Mouse (Mus musculus) embryonic facial prominence, embryonic 10.5 days (tissue): ENCODE measurements around the gene Rsph4a. TPM values are rescaled to one million over a fixed set of nuclear protein-coding genes. Genes with fewer than 3 reads are reported as not detected.
"Not testable (repeated sequence)": the region's sequence is repeated elsewhere in the genome, so short reads cannot be mapped to it uniquely, and the experiment has no call there.

Experiments used
- DNase-seq: peaks from one replicate; pipeline ENCODE4 v3.0.0-alpha.2; 2017; ENCODE audit warnings: low spot score
- H3K27ac ChIP-seq: fragments of 300-500 bp; sonication (generic); replicated peaks from 2 replicates; pipeline ENCODE4 v1.5.1; 2016; ENCODE audit warnings: mild to moderate bottlenecking
- H3K27me3 ChIP-seq: fragments of 300-500 bp; sonication (generic); replicated peaks from 2 replicates; pipeline ENCODE4 v1.6.1; 2016; ENCODE audit warnings: low read depth, mild to moderate bottlenecking; ENCODE audit not compliant: poor library complexity, severe bottlenecking
- H3K36me3 ChIP-seq: fragments of 300-500 bp; sonication (generic); replicated peaks from 2 replicates; pipeline ENCODE4 v1.6.1; 2016; ENCODE audit warnings: mild to moderate bottlenecking, moderate library complexity
- H3K4me1 ChIP-seq: fragments of 300-500 bp; sonication (generic); 2 replicates; pipeline ENCODE4 v1.6.1; 2016
- H3K4me3 ChIP-seq: fragments of 300-500 bp; sonication (generic); 2 replicates; pipeline ENCODE4 v1.5.1; 2016; ENCODE audit warnings: mild to moderate bottlenecking, moderate library complexity
- H3K9me3 ChIP-seq: fragments of 300-500 bp; sonication (generic); 2 replicates; pipeline ENCODE4 v1.6.1; 2016; ENCODE audit warnings: mild to moderate bottlenecking
- whole genome bisulfite sequencing: fragments of 180-500 bp; shearing (Covaris S2); methylation state at CpG from one replicate; pipeline ENCODE4 v1.1.7; 2016; 5-methylcytosine and 5-hydroxymethylcytosine counted together
- polyA plus RNA-seq: library from polyadenylated mRNA; unstranded; fragments of >200 nt; fragmentation: Nextera tagmentation; extraction: Ambion mirVana; gene quantifications from 2 replicates; pipeline ENCODE4 v1.2.1, GENCODE M21; 2016

The Rsph4a gene
- 0.04 and 0.07 TPM in 2 replicates for polyA plus RNA-seq

GRCm38 (mm10) chr10:33904530-33905481 is at the start of gene Rsph4a:
Gene Rsph4a, plus strand, starts transcription at chr10:33905111.
- no peaks in the 10 kb centered on the region for H3K36me3 ChIP-seq
- WGBS = 7% methylated on average over 17 of the region's 17 CpGs

GRCm38 (mm10) chr10:33857421-33857820 is 47.5 kb upstream of the Rsph4a start, which contains the start of gene Sult3a1:
Gene Sult3a1, plus strand, starts transcription at chr10:33857721.
- Histone ChIP-seq H3K27ac (no peak within 1 kb of the TSS), H3K9me3 (no peaks in the 10 kb centered on the region), H3K36me3 (no peaks in the 10 kb centered on the region), H3K4me3 (no peak within 1 kb of the TSS), H3K4me1 (no peaks in the 10 kb centered on the region), H3K27me3 (no peaks in the 10 kb centered on the region)
- no peak for DNase-seq

More at GRCm38 (mm10) chr10:33904530-33905481, at the start of gene Rsph4a:
- no peak within 1 kb of the TSS for H3K27ac ChIP-seq
- peak within 1 kb of the TSS; percentile 56 for H3K4me3 ChIP-seq
- DNase-seq = peak; percentile 70
- peaks cover 11% of the 10 kb centered on the region for H3K4me1 ChIP-seq
- H3K9me3 ChIP-seq = no peaks in the 10 kb centered on the region
- H3K27me3 ChIP-seq = no peaks in the 10 kb centered on the region

DNA sequence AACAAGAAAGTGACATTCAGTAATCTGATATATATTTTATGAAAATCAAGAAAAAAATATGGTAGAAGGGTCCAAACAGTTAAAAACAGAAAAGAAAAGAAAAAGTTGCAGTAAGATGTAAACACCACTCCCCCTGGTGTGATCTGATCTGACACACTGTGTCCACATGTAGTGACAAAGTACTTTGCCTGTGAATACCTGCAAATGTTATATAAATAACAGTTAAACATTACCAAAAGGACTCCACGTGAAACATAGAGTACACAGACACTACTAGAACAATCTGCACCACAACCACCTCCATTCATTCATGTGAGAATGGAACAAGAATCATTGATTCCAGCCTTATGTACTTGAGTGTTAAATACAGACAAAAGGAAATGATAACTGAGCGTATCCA is 38.9 kb upstream of the Rsph4a start:
- Histone ChIP-seq H3K27me3 (no peaks in the 10 kb centered on the region), H3K4me1 (no peaks in the 10 kb centered on the region), H3K36me3 (no peaks in the 10 kb centered on the region), H3K9me3 (no peaks in the 10 kb centered on the region), H3K4me3 (no peak overlapping the region), H3K27ac (no peak overlapping the region)
- 82% methylated on average over 2 of the region's 2 CpGs for WGBS
- DNase-seq = no peak

DNA sequence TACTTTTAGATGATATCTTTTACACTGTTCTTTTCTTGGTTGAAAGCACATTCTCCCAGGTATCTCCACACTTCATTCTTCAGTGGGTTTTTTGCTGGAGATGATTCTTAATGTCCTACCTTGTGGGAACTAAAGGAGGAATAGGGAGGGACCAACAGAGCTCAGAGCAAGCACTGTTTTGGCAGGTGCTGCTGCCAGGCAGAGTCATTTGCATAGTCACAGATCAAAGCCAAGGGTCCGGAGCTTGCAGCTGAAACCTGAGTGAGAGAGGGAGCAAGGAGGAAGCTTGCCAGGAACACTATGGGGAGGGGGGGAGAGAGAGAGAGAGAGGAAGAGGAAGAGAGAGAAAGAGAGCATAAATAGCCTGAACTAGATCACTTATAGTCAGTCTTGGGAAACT is 34.5 kb upstream of the Rsph4a start:
- DNase-seq = no peak
- H3K4me3 ChIP-seq = no peak overlapping the region
- WGBS = 20% methylated on average over 1 of the region's 1 CpGs

DNA sequence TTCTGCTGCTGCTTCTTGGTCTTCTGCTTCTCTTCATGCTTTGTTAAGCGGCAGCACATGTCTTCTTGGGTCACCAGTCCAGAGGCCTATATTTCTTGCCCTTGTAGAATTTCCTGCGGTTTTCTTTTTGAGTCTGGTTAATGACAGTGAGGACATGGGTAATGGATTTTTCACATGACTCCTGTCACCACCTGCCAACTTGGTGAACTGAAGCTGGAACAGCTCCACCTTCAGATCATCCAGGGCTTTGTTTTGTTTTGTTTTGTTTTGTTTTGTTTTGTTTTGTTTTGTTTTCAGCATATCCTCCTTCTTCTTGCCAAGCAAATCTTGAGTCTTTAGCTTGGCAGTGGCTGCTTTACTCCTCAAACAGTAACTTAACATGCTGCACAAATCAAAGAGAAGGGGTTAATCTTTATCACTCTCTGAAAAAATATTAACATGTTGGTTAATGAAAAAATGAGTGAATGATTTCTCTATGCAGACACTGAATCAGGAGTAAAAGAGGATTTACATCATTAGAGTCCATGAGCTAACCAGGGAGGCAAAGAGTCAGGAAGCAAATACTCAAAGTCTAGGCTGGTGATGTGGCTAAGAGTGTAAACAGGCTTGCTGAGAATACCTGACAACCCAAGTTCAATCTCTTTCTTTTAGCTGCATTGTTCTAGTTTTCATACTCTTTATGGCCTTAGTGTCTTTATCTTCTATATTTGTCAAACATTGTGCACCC is 32.1 kb upstream of the Rsph4a start:
- 87% methylated on average over 2 of the region's 2 CpGs for WGBS
- H3K27ac ChIP-seq = no peak overlapping the region

More for the DNA sequence above, 34.5 kb upstream of the Rsph4a start:
- Histone ChIP-seq H3K36me3 (no peaks in the 10 kb centered on the region), H3K4me1 (no peaks in the 10 kb centered on the region), H3K27ac (no peak overlapping the region), H3K9me3 (no peaks in the 10 kb centered on the region), H3K27me3 (no peaks in the 10 kb centered on the region)

DNA sequence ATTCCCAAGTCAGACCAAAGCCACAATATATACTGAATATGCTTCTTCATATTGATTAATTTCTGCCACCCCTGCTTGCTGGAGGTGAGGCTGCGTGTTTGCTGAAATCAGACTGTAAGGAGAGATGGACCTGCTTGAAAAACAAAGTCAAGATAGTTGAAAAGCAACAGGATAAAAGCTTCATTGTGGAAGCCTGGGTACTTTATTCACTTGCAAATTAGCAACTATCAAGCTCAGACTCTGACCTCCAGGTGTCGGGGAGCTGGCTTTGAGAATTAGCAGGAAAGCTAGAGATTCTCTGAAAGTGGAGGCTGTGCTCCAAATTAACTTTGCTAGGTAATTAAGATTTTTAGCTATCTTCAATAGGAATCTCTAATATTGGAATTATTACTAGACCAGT is 22.5 kb upstream of the Rsph4a start:
- not testable (repeated sequence) for H3K4me1 ChIP-seq, H3K9me3 ChIP-seq, DNase-seq, H3K36me3 ChIP-seq, H3K27ac ChIP-seq, H3K4me3 ChIP-seq, H3K27me3 ChIP-seq
- 85% methylated on average over 2 of the region's 2 CpGs for WGBS

More for the DNA sequence above, 32.1 kb upstream of the Rsph4a start:
- H3K4me3 ChIP-seq = no peak overlapping the region
- no peaks in the 10 kb centered on the region for H3K4me1 ChIP-seq
- H3K36me3 ChIP-seq = no peaks in the 10 kb centered on the region
- H3K9me3 ChIP-seq = no peaks in the 10 kb centered on the region
- DNase-seq = no peak
- H3K27me3 ChIP-seq = no peaks in the 10 kb centered on the region

- H3K27me3 ChIP-seq, H3K27ac ChIP-seq, H3K36me3 ChIP-seq, H3K4me3 ChIP-seq, DNase-seq, H3K9me3 ChIP-seq: not testable (repeated sequence)
- H3K4me1 ChIP-seq = peaks cover 11% of the 10 kb centered on the region
- WGBS = 87% methylated on average over 1 of the region's 1 CpGs
Observed at GRCm38 (mm10) chr10:33901520-33901919, 3.4 kb upstream of the Rsph4a start.

DNA sequence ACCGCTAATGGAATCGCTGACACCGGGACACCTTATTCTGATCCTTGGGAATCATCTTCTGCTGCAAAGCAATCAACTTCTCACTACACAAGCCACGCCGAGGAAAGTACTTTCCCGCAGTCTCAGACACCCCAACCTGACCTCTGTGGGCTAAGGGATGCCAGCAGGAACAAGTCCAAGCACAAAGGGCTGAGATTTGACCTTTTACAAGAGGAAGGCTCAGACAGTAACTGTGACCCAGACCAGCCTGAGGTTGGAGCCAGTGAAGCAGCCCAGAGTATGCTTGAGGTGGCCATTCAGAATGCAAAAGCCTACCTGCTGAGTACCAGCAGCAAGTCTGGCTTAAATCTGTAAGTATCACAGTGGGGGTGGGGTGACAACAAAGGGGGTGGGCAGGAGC is 578 bp downstream of the Rsph4a start:
- H3K4me1 ChIP-seq = peaks cover 11% of the 10 kb centered on the region
- no peak for DNase-seq
- H3K9me3 ChIP-seq = no peaks in the 10 kb centered on the region
- no peaks in the 10 kb centered on the region for H3K36me3 ChIP-seq
- 5% methylated on average over 6 of the region's 6 CpGs for WGBS
- no peak overlapping the region for H3K27ac ChIP-seq
- peak overlapping the region; percentile 56 for H3K4me3 ChIP-seq
- no peaks in the 10 kb centered on the region for H3K27me3 ChIP-seq

- no peaks in the 10 kb centered on the region for H3K27me3 ChIP-seq
- no peaks in the 10 kb centered on the region for H3K4me1 ChIP-seq
- no peaks in the 10 kb centered on the region for H3K9me3 ChIP-seq
- peaks cover 90% of the 10 kb centered on the region for H3K36me3 ChIP-seq
- H3K4me3 ChIP-seq = no peak overlapping the region
- no peak for DNase-seq
- no peak overlapping the region for H3K27ac ChIP-seq
Observed at GRCm38 (mm10) chr10:33940702-33941101, 35.8 kb downstream of the Rsph4a start.

DNA sequence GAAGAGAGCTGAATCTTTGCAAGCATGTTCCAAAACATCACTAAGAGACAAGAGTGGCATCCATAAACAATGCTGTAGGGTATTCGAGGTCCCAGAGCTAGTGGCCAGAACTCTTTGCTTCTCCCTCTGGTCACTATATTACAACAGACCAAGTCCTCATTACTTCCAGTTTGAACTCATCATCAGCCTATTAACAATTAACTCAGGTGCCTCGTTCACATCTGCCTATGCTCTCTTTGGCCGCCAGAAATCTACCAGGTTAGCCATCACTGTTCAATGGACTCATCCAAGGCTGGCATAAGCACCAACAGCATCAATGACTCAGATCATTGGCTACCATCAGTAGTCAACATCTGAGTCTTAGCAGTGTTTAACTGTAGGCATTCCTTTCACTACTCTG is 40.5 kb downstream of the Rsph4a start:
- Histone ChIP-seq H3K27me3 (no peaks in the 10 kb centered on the region), H3K4me1 (peaks cover 9% of the 10 kb centered on the region), H3K27ac (no peak overlapping the region), H3K4me3 (no peak overlapping the region), H3K9me3 (no peaks in the 10 kb centered on the region), H3K36me3 (peaks cover 71% of the 10 kb centered on the region)
- WGBS = 89% methylated on average over 3 of the region's 3 CpGs
- DNase-seq = no peak

- Histone ChIP-seq H3K27me3 (no peaks in the 10 kb centered on the region), H3K27ac (no peak overlapping the region), H3K36me3 (peaks cover 62% of the 10 kb centered on the region), H3K9me3 (no peaks in the 10 kb centered on the region), H3K4me1 (peaks cover 9% of the 10 kb centered on the region), H3K4me3 (no peak overlapping the region)
- no peak for DNase-seq
- 89% methylated on average over 2 of the region's 2 CpGs for WGBS
Observed at GRCm38 (mm10) chr10:33946336-33946735, 41.4 kb downstream of the Rsph4a start.

- Histone ChIP-seq H3K27me3 (no peaks in the 10 kb centered on the region), H3K9me3 (no peaks in the 10 kb centered on the region), H3K4me1 (peaks cover 9% of the 10 kb centered on the region), H3K27ac (peak within 1 kb of the TSS; percentile 95), H3K4me3 (peak within 1 kb of the TSS; percentile 87), H3K36me3 (peaks cover 25% of the 10 kb centered on the region)
- peak; percentile 84 for DNase-seq
- WGBS = 5% methylated on average over 42 of the region's 42 CpGs
Observed at GRCm38 (mm10) chr10:33950803-33951583, 46.1 kb downstream of the Rsph4a start, which contains the start of gene Zup1. Gene Zup1, minus strand, starts transcription at chr10:33951269.
